Mouse (Mus musculus) midbrain, embryonic 12.5 days (tissue): ENCODE results near the gene Il6ra. TPM values are rescaled to one million over a fixed set of nuclear protein-coding genes. Genes with fewer than 3 reads are reported as not detected.
"Not testable (repeated sequence)": the region's sequence is repeated elsewhere in the genome, so short reads cannot be mapped to it uniquely, and the experiment has no call there.

Experiments
- ATAC-seq: fragments of 200-750 bp; cut with Nextera tagmentation; 2 replicates; pipeline ENCODE4 v1.8.0; 2017; ENCODE audit warnings: low read depth, moderate TSS enrichment, moderate library complexity; ENCODE audit not compliant: low FRiP score
- H3K27ac ChIP-seq: fragments of 300-500 bp; sonication (generic); replicated peaks from 2 replicates; pipeline ENCODE4 v1.5.1; 2016; ENCODE audit warnings: mild to moderate bottlenecking
- H3K27me3 ChIP-seq: fragments of 300-500 bp; sonication (generic); 2 replicates; pipeline ENCODE4 v1.6.1; 2016; ENCODE audit warnings: mild to moderate bottlenecking
- H3K36me3 ChIP-seq: fragments of 300-500 bp; sonication (generic); 2 replicates; pipeline ENCODE4 v1.6.1; 2016
- H3K4me1 ChIP-seq: fragments of 300-500 bp; sonication (generic); 2 replicates; pipeline ENCODE4 v1.6.1; 2016
- H3K4me2 ChIP-seq: fragments of 300-500 bp; sonication (generic); replicated peaks from 2 replicates; pipeline ENCODE4 v1.6.1; 2016; ENCODE audit warnings: mild to moderate bottlenecking, moderate library complexity
- H3K4me3 ChIP-seq: fragments of 300-500 bp; sonication (generic); 2 replicates; pipeline ENCODE4 v1.5.1; 2016; ENCODE audit warnings: mild to moderate bottlenecking
- H3K9ac ChIP-seq: fragments of 300-500 bp; sonication (generic); replicated peaks from 2 replicates; pipeline ENCODE4 v1.6.1; 2016; ENCODE audit warnings: mild to moderate bottlenecking, moderate library complexity
- H3K9me3 ChIP-seq: fragments of 300-500 bp; sonication (generic); 2 replicates; pipeline ENCODE4 v1.6.1; 2016; ENCODE audit warnings: mild to moderate bottlenecking
- WGBS: fragments of 180-500 bp; shearing (Covaris S2); methylation state at CpG from one replicate; pipeline ENCODE4 v1.1.7; 2016; 5-methylcytosine and 5-hydroxymethylcytosine counted together
- polyA plus RNA-seq: library from polyadenylated mRNA; unstranded; fragments of >200 nt; fragmentation: Nextera tagmentation; extraction: Ambion mirVana; gene quantifications from 2 replicates; pipeline ENCODE4 v1.2.1, GENCODE M21; 2016

Gene Il6ra
- polyA plus RNA-seq, 1 experiment from 2014 or later, result 0.83 TPM

DNA sequence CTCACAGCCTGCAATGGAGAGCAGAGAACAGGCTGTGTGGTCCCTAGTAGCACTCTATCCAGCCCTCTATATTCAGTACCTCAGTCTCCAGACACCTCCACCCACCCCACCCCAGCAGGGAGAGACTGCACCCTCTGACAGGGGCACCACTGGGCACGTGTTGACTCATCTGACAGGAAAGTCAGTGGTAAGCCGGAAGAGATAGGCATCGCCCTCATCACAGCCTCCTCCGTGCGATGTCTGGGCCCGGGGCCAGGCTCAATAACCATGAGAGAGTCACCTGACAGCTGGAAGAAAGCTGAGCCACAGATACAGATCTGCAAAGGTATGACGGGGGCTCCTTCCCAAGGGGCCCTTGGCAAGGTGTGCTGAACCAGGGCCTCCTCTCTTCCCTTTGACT, 40.8 kb downstream of the Il6ra start:
- H3K9ac ChIP-seq, result no peak overlapping the region
- no peaks in the 10 kb centered on the region for H3K36me3 ChIP-seq
- H3K4me3 ChIP-seq, result no peak overlapping the region
- no peaks in the 10 kb centered on the region for H3K9me3 ChIP-seq
- no peak for ATAC-seq
- H3K27me3 ChIP-seq, result peaks cover 61% of the 10 kb centered on the region
- no peak overlapping the region for H3K27ac ChIP-seq
- no peak overlapping the region for H3K4me2 ChIP-seq
- WGBS, result 94% methylated on average over 7 of the region's 7 CpGs
- peaks cover 11% of the 10 kb centered on the region; the same call in 1 of the 2 replicates for H3K4me1 ChIP-seq

DNA sequence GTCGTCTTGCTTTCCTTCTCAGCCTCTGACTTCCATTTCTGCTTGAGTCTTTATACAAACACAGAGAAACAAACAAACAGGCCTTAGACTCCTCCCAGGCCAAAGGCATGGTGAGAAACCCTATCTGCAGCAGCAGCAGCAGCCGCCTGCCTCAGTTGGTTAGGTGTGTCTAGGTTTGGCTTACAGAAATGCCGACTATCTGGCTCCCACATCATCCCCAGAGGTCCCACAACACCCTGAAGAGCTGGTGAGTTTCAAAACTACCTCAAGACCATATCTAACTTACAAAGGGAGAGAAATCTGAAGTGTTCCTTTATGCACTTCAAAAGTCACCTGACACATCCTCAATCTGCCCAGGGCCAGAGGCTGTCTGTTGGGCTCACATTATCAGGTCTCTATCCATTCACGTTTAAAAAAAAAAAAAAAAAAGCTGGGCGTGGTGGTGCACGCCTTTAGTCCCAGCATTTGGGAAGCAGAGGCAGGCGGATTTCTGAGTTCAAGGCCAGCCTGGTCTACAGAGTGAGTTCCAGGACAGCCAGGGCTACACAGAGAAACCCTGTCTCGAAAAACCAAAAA, 41.6 kb downstream of the Il6ra start:
- Histone ChIP-seq H3K36me3 (no peaks in the 10 kb centered on the region), H3K27ac (no peak overlapping the region), H3K4me2 (no peak overlapping the region), H3K27me3 (peaks cover 53% of the 10 kb centered on the region), H3K9ac (no peak overlapping the region), H3K4me3 (no peak overlapping the region), H3K4me1 (peaks cover 11% of the 10 kb centered on the region; the same call in 1 of the 2 replicates), H3K9me3 (no peaks in the 10 kb centered on the region)
- 78% methylated on average over 8 of the region's 8 CpGs for WGBS
- no peak for ATAC-seq

DNA sequence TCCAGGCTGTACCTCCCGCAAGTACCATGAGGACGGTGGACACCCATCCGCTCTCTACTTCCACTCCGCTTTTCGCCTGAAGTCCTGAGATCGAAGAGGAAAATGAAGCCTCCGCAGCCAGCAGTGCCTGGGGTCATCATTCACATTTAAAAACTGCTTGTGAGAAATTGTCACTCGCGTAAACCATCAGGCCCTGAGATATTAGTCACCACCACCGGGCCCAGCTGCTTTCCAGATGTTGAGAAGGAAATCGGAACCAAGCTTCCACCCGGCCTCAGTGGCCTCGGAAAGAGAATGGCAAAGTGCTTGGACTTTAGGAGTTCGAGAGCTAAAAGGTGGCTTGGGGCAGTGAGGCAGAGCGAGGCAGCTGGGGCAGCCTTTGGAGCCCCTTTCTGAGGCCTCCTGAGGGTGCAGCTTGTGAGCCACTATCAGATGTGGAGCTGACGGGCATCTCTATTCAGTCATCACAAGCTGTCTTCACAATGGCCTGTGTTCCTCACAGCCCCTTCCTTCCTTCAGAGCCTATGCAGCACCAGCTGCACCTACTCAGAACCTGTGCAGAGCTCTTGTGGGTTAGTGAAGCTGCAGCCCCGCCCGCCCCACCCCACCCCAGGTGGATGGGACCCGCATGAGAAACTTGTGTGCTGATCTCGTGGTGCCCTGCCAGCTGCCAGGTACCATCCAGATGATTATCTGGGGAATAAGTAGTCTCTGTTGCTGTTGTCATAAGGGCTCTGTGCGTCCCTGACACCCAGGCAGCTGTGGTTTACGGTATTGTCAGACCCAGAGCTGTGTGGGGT, 42.3 kb downstream of the Il6ra start:
- no peak overlapping the region for H3K27ac ChIP-seq
- H3K36me3 ChIP-seq, result no peaks in the 10 kb centered on the region
- H3K4me1 ChIP-seq, result peaks cover 11% of the 10 kb centered on the region; the same call in 1 of the 2 replicates
- no peak overlapping the region for H3K4me2 ChIP-seq
- no peak for ATAC-seq
- H3K9me3 ChIP-seq, result no peaks in the 10 kb centered on the region
- 80% methylated on average over 22 of the region's 22 CpGs for WGBS
- H3K9ac ChIP-seq, result no peak overlapping the region
- peaks cover 46% of the 10 kb centered on the region for H3K27me3 ChIP-seq
- no peak overlapping the region for H3K4me3 ChIP-seq

GRCm38 (mm10) chr3:89869556-89869955, 43.4 kb downstream of the Il6ra start:
- H3K9ac ChIP-seq, result no peak overlapping the region
- H3K36me3 ChIP-seq, result no peaks in the 10 kb centered on the region
- no peak overlapping the region for H3K4me3 ChIP-seq
- peaks cover 17% of the 10 kb centered on the region; the same call in 1 of the 2 replicates for H3K4me1 ChIP-seq
- H3K4me2 ChIP-seq, result no peak overlapping the region
- H3K27me3 ChIP-seq, result peaks cover 35% of the 10 kb centered on the region
- ATAC-seq, result no peak
- H3K9me3 ChIP-seq, result no peaks in the 10 kb centered on the region
- H3K27ac ChIP-seq, result no peak overlapping the region
- 70% methylated on average over 9 of the region's 9 CpGs for WGBS

DNA sequence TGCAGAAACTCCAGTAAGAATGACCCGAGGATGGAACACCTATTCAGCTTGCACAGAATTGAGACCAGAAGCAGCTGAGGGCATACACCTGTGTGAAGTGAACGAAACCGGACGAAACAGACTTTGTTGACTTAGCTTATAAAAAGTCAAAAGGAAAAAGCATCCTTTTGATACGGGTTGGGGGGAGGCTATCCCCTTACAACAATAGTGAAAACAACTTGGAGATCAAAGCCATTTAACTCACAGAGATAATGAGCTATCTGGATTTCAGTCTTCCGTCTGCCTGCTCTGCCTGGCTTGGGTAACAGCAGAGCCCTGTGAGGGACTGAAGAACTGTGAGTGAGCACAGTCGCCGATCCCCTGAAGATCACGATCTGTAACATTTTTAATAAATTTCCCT, 44.0 kb downstream of the Il6ra start:
- Histone ChIP-seq H3K27me3 (peaks cover 29% of the 10 kb centered on the region), H3K4me3 (no peak overlapping the region), H3K9ac (no peak overlapping the region), H3K4me1 (peaks cover 17% of the 10 kb centered on the region; the same call in 1 of the 2 replicates), H3K4me2 (no peak overlapping the region), H3K27ac (no peak overlapping the region), H3K9me3 (no peaks in the 10 kb centered on the region), H3K36me3 (no peaks in the 10 kb centered on the region)
- ATAC-seq, result no peak
- WGBS, result 54% methylated on average over 9 of the region's 9 CpGs

GRCm38 (mm10) chr3:89868357-89868756, 44.6 kb downstream of the Il6ra start:
- H3K9ac ChIP-seq, result no peak overlapping the region
- no peak overlapping the region for H3K27ac ChIP-seq
- no peaks in the 10 kb centered on the region for H3K9me3 ChIP-seq
- peaks cover 17% of the 10 kb centered on the region; the same call in 1 of the 2 replicates for H3K4me1 ChIP-seq
- no peak for ATAC-seq
- H3K4me3 ChIP-seq, result no peak overlapping the region
- H3K4me2 ChIP-seq, result no peak overlapping the region
- H3K27me3 ChIP-seq, result peaks cover 27% of the 10 kb centered on the region
- WGBS, result 19% methylated on average over 7 of the region's 7 CpGs
- H3K36me3 ChIP-seq, result no peaks in the 10 kb centered on the region

DNA sequence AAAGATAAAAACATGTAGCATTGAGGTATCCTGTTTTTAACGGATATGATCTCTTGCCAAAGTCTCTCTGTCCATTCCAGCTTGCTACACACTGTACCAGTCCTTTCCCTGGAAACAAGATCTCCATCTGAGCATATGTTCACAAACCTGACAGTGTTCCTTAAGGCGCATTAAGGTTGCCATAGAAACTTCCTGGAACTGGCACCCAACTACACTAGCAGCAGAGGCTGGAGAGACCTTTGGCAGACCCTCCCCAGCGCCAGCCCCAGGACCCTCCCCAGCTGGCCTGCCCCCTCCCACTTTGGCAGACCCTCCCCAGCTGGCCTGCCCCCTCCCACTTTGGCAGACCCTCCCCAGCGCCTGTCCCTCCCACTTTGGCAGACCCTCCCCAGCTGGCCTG, 45.3 kb downstream of the Il6ra start:
- 65% methylated on average over 4 of the region's 4 CpGs for WGBS
- Histone ChIP-seq H3K9ac (no peak overlapping the region), H3K27ac (no peak overlapping the region), H3K9me3 (no peaks in the 10 kb centered on the region), H3K4me3 (no peak overlapping the region), H3K36me3 (no peaks in the 10 kb centered on the region), H3K4me2 (no peak overlapping the region), H3K4me1 (peaks cover 17% of the 10 kb centered on the region; the same call in 1 of the 2 replicates), H3K27me3 (peaks cover 27% of the 10 kb centered on the region)
- ATAC-seq, result no peak

- Histone ChIP-seq H3K4me1 (peaks cover 25% of the 10 kb centered on the region), H3K9me3 (no peaks in the 10 kb centered on the region), H3K4me2 (no peak overlapping the region), H3K27ac (no peak overlapping the region), H3K27me3 (peaks cover 18% of the 10 kb centered on the region), H3K4me3 (no peak overlapping the region), H3K9ac (no peak overlapping the region), H3K36me3 (no peaks in the 10 kb centered on the region)
- no peak for ATAC-seq
- WGBS, result 74% methylated on average over 4 of the region's 4 CpGs
Measured at GRCm38 (mm10) chr3:89865764-89866163, 47.2 kb downstream of the Il6ra start.

- Histone ChIP-seq H3K4me3 (no peak overlapping the region), H3K27me3 (peaks cover 11% of the 10 kb centered on the region; the same call in 1 of the 2 replicates), H3K9ac (no peak overlapping the region), H3K4me1 (peaks cover 29% of the 10 kb centered on the region), H3K9me3 (no peaks in the 10 kb centered on the region), H3K4me2 (no peak overlapping the region), H3K36me3 (no peaks in the 10 kb centered on the region), H3K27ac (no peak overlapping the region)
- WGBS, result 67% methylated on average over 6 of the region's 6 CpGs
- ATAC-seq, result no peak
Measured at GRCm38 (mm10) chr3:89865020-89865419, 48.0 kb downstream of the Il6ra start.

DNA sequence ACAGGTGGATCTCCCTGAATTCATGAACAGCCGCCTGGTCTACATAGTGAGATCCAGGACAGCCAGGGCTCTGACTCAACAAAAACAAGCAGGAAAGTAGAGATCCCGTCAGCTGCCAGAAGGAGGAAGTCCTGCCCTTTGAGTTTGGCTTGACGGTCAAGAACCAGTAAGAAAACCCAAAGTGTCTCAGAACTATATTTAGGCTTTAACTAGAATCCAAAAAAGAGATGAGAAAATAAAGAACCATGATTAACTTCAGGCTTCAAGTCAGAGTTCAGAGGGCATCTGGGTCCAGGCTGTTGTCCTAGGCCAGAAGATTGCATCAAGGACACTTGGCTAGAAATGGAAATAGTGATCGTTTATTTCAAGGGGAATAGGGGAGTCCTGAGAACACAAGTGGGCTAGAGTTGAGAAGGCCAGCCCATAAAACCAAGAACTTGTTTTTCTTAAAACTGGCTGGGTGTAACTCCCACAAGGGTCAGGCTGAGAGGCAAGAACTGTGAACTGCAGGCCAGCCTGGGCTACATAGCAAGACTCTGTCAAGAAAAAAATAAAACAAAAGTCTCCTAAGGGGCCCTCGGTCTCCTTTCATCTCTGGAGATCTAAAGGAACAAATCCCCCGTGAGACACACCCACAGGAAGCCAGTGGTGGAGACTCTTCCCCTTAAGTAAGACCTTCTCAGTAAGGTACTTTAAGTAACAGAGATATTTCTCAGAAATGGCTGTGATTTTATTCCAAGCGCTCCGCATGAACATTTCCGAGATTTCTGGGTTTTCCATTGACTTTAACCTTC, 49.1 kb downstream of the Il6ra start:
- WGBS, result 79% methylated on average over 9 of the region's 9 CpGs
- no peak overlapping the region for H3K27ac ChIP-seq
- no peak overlapping the region for H3K4me2 ChIP-seq
- no peak overlapping the region for H3K9ac ChIP-seq
- peaks cover 29% of the 10 kb centered on the region for H3K4me1 ChIP-seq
- ATAC-seq, result no peak
- H3K27me3 ChIP-seq, result peaks cover 9% of the 10 kb centered on the region; the same call in 1 of the 2 replicates
- no peaks in the 10 kb centered on the region for H3K36me3 ChIP-seq
- H3K9me3 ChIP-seq, result no peaks in the 10 kb centered on the region
- no peak overlapping the region for H3K4me3 ChIP-seq

DNA sequence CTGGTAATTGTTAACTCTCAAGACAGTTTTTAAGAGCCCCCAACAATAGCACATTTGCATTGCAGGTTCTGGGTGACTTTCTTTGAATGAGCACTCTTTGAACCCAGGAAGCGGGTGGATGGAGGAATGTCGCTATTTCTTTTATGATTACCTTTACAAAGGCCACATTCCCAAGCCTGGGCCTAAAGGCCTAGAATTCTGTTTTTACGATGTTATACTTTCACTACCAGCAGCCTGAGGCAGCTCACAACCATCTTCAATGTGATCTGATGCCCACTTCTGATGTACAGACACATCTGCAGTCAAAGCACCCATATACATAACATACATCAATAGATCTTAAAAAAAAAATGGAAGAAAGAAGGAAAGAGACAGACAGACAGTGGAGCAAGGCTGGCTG, 49.7 kb downstream of the Il6ra start:
- ATAC-seq, H3K4me2 ChIP-seq: not testable (repeated sequence)

More for the DNA sequence above, 49.7 kb downstream of the Il6ra start:
- H3K4me1 ChIP-seq, result peaks cover 23% of the 10 kb centered on the region
- H3K9me3 ChIP-seq, H3K4me3 ChIP-seq, H3K9ac ChIP-seq, H3K36me3 ChIP-seq, H3K27ac ChIP-seq, H3K27me3 ChIP-seq: not testable (repeated sequence)
- 90% methylated on average over 3 of the region's 3 CpGs for WGBS
